ENCODE assay signal across 8 mouse cellular contexts in the genomic region with DNA sequence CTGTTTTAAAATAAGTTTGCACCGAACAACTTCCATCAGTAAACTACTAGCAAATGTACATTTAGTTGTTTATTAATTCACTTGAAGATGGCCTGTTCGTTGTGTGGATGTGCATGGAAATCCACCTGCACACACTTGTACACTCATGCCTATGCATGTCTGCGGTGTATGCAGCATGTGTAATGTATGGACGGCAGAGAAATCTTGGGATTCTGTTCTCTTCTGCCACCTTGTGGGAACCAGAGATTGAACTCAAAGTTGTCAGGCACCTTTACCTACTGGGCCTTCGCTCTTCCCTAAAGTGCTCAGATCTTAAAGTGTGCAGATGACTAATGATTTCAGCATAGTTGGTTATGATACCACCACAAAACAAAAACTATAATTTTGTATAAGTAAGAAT.
A peak's percentile ranks its signal among the peaks of the same experiment; 100 is the strongest.
DNase-seq lines count a peak whose midpoint lies in the region; ATAC-seq and TF ChIP-seq lines count a peak whose summit lies in the region.

No protein-coding gene starts in this region.

- no peaks in the 10 kb centered on the region for H3K9me3 ChIP-seq in hindbrain, embryonic 12.5 days (replicated peaks)
- H3K9me3 ChIP-seq in midbrain, embryonic 10.5 days (replicated peaks) = no peaks in the 10 kb centered on the region

- no peaks in the 10 kb centered on the region for H3K36me3 ChIP-seq in hindbrain, embryonic 12.5 days
- no peaks in the 10 kb centered on the region for H3K36me3 ChIP-seq in midbrain, embryonic 10.5 days

- H3K27ac ChIP-seq in layer of hippocampus, adult 2 months = no peak overlapping the region
- H3K27ac ChIP-seq in hindbrain, embryonic 12.5 days = no peak overlapping the region
- H3K27ac ChIP-seq in midbrain, embryonic 10.5 days (replicated peaks) = no peak overlapping the region

- WGBS in hindbrain, embryonic 12.5 days = 54% methylated on average over 5 of the region's 5 CpGs
- WGBS in midbrain, embryonic 10.5 days = 61% methylated on average over 5 of the region's 5 CpGs

- peak; percentile 75 for TF ChIP-seq CTCF in layer of hippocampus, adult 2 months (conservative IDR thresholded peaks at IDR 0.05)

- no peak overlapping the region for H3K9ac ChIP-seq in hindbrain, embryonic 12.5 days

- no peak for DNase-seq in layer of hippocampus, adult 2 months (ENCODE audit: low spot score in 2 of 2)
- no peak for DNase-seq in layer of hippocampus, adult 9-10 months (ENCODE audit: low spot score)
- peak; percentile 73 for DNase-seq in brain, adult 2 months (ENCODE audit: low read depth, low spot score)
- DNase-seq in midbrain, embryonic 10.5 days (ENCODE audit: low spot score) = peak; percentile 18
- DNase-seq in adrenal gland, postnatal 4 days (ENCODE audit: low spot score in 2 of 2) = no peak
- no peak for DNase-seq in natural killer cell, adult 2 months (ENCODE audit: low spot score in 2 of 2)

- H3K4me1 ChIP-seq in hindbrain, embryonic 12.5 days = no peaks in the 10 kb centered on the region
- H3K4me1 ChIP-seq in midbrain, embryonic 10.5 days = no peaks in the 10 kb centered on the region

- H3K27me3 ChIP-seq in hindbrain, embryonic 12.5 days = no peaks in the 10 kb centered on the region
- H3K27me3 ChIP-seq in midbrain, embryonic 10.5 days (ENCODE audit: low read depth, poor library complexity, severe bottlenecking) = no peaks in the 10 kb centered on the region

- no peak overlapping the region for H3K4me3 ChIP-seq in layer of hippocampus, adult 2 months
- H3K4me3 ChIP-seq in hindbrain, embryonic 12.5 days = no peak overlapping the region
- no peak overlapping the region for H3K4me3 ChIP-seq in midbrain, embryonic 10.5 days

- peak; percentile 69; the same call in 1 of the 2 replicates for ATAC-seq in hindbrain, embryonic 12.5 days (ENCODE audit: low FRiP score)
- ATAC-seq in activated CD4-positive, CD25-positive, alpha-beta regulatory T cell, adult 4 months = no peak

- no peak overlapping the region for H3K4me2 ChIP-seq in hindbrain, embryonic 12.5 days (replicated peaks)

Comparison
In these comparisons a context has a peak if more than half of its experiments do, and no peak if none do; other contexts are left out.
1. DNase-seq: peak in brain, adult 2 months (single experiment) and midbrain, embryonic 10.5 days (single experiment); none in layer of hippocampus, adult 2 months (0 of 2), layer of hippocampus, adult 9-10 months (single experiment), adrenal gland, postnatal 4 days (0 of 2) and natural killer cell, adult 2 months (0 of 2).